25 mouse cellular contexts compared by ENCODE assay signal in genomic region chr1:136699571-136699970, GRCm38 (mm10).
DNase-seq lines count a peak whose midpoint lies in the region; ATAC-seq and TF ChIP-seq lines count a peak whose summit lies in the region.
"Had no signal": no experiment of that assay in that cellular context is flagged by ENCODE, and none has a peak within 500 bp of the region (broad histone marks: within the 10 kb centered on the region; RNA-seq: fewer than 3 reads in every experiment).

No protein-coding gene starts in this region.

- 64% methylated on average over 8 of the region's 8 CpGs for WGBS in thymus, adult 2 months
- WGBS in neural tube, embryonic 15.5 days, result 88% methylated on average over 8 of the region's 8 CpGs

- TF ChIP-seq RAD21 in MEL (IDR thresholded peaks at IDR 0.05; ENCODE audit: low read depth, low read length), result no peak

- no peaks in the 10 kb centered on the region for H3K79me2 ChIP-seq in MEL (ENCODE audit: control insufficient read depth, insufficient read depth, low read length, poor library complexity)

- H3K4me3 ChIP-seq in thymus, adult 2 months (ENCODE audit: control insufficient read depth, insufficient read depth, low read length), result no peak overlapping the region
- H3K4me3 ChIP-seq in ES-Bruce4 (ENCODE audit: low read depth, low read length) (peak overlapping the region; percentile 18; the same call in 1 of the 2 replicates), MEL (ENCODE audit: control insufficient read depth in 1 of 2, insufficient read depth in 1 of 2, low read depth in 2 of 2, low read length in 2 of 2) (no peak overlapping the region)
- H3K4me3 ChIP-seq in neural tube, embryonic 15.5 days (replicated peaks), result no peak overlapping the region
- H3K4me3 ChIP-seq: embryonic facial prominence, embryonic 12.5 days; embryonic facial prominence, embryonic 15.5 days; forebrain, embryonic 12.5 days; forebrain, embryonic 15.5 days; heart, embryonic 13.5 days; hindbrain, embryonic 12.5 days; hindbrain, embryonic 15.5 days; intestine, embryonic 15.5 days had no signal

- TF ChIP-seq EP300 in ES-Bruce4 (IDR thresholded peaks at IDR 0.05; ENCODE audit: insufficient read depth, low read depth, low read length) (no peak), MEL (IDR thresholded peaks at IDR 0.05; ENCODE audit: low read depth in 1 of 2, low read length in 2 of 2) (no peak)

- H3K9me3 ChIP-seq in ES-Bruce4 (replicated peaks; ENCODE audit: control insufficient read depth, insufficient read depth, low read length, poor library complexity, severe bottlenecking) (no peaks in the 10 kb centered on the region), MEL (replicated peaks; ENCODE audit: insufficient read depth, low read length) (no peaks in the 10 kb centered on the region)
- H3K9me3 ChIP-seq in neural tube, embryonic 15.5 days (replicated peaks), result no peaks in the 10 kb centered on the region
- H3K9me3 ChIP-seq: embryonic facial prominence, embryonic 12.5 days; embryonic facial prominence, embryonic 15.5 days; forebrain, embryonic 12.5 days; forebrain, embryonic 15.5 days; heart, embryonic 13.5 days; hindbrain, embryonic 12.5 days; hindbrain, embryonic 15.5 days; intestine, embryonic 15.5 days had no signal

- H3K27me3 ChIP-seq in thymus, adult 2 months (ENCODE audit: control insufficient read depth, insufficient read depth, low read length), result no peaks in the 10 kb centered on the region
- H3K27me3 ChIP-seq in ES-Bruce4 (ENCODE audit: control insufficient read depth, insufficient read depth, low read length, poor library complexity, severe bottlenecking), result no peaks in the 10 kb centered on the region
- H3K27me3 ChIP-seq in MEL (ENCODE audit: control insufficient read depth in 1 of 2, insufficient read depth in 2 of 2, low read length in 2 of 2), result no peaks in the 10 kb centered on the region
- no peaks in the 10 kb centered on the region for H3K27me3 ChIP-seq in neural tube, embryonic 15.5 days (replicated peaks)
- H3K27me3 ChIP-seq: embryonic facial prominence, embryonic 12.5 days; embryonic facial prominence, embryonic 15.5 days; forebrain, embryonic 15.5 days; heart, embryonic 13.5 days; hindbrain, embryonic 12.5 days; hindbrain, embryonic 15.5 days; intestine, embryonic 15.5 days; Patski had no signal

- TF ChIP-seq POLR2A in thymus, adult 2 months (IDR thresholded peaks at IDR 0.05; ENCODE audit: control insufficient read depth, extremely low read depth, insufficient read depth, low read length, poor library complexity), result no peak
- TF ChIP-seq POLR2A in ES-Bruce4 (IDR thresholded peaks at IDR 0.05; ENCODE audit: insufficient read depth, low read length), result no peak
- TF ChIP-seq POLR2A in MEL (IDR thresholded peaks at IDR 0.05; ENCODE audit: control insufficient read depth in 1 of 2, insufficient read depth in 1 of 2, low read depth in 1 of 2, low read length in 2 of 2, poor library complexity in 1 of 2), result no peak

- no peak overlapping the region for H3K4me2 ChIP-seq in neural tube, embryonic 15.5 days
- H3K4me2 ChIP-seq: embryonic facial prominence, embryonic 12.5 days; embryonic facial prominence, embryonic 15.5 days; forebrain, embryonic 12.5 days; forebrain, embryonic 15.5 days; heart, embryonic 13.5 days; hindbrain, embryonic 12.5 days; hindbrain, embryonic 15.5 days; intestine, embryonic 15.5 days had no signal

- peak overlapping the region; percentile 29; the same call in 1 of the 2 replicates for H3K27ac ChIP-seq in thymus, adult 2 months (ENCODE audit: control insufficient read depth, insufficient read depth, low read length)
- H3K27ac ChIP-seq in ES-Bruce4 (ENCODE audit: insufficient read depth, low read length) (peak overlapping the region; percentile 100), MEL (ENCODE audit: control insufficient read depth, low read depth, low read length) (no peak overlapping the region)
- H3K27ac ChIP-seq in neural tube, embryonic 15.5 days (replicated peaks), result no peak overlapping the region
- H3K27ac ChIP-seq: embryonic facial prominence, embryonic 12.5 days; embryonic facial prominence, embryonic 15.5 days; forebrain, embryonic 12.5 days; forebrain, embryonic 15.5 days; hindbrain, embryonic 12.5 days; hindbrain, embryonic 15.5 days; intestine, embryonic 15.5 days had no signal

- no peaks in the 10 kb centered on the region for H3K36me3 ChIP-seq in thymus, adult 2 months (ENCODE audit: control insufficient read depth, insufficient read depth, low read length)
- H3K36me3 ChIP-seq in ES-Bruce4 (ENCODE audit: control insufficient read depth, insufficient read depth, low read length, poor library complexity, severe bottlenecking), result peaks cover 9% of the 10 kb centered on the region
- H3K36me3 ChIP-seq in MEL (ENCODE audit: control insufficient read depth in 1 of 2, insufficient read depth in 2 of 2, low read length in 2 of 2), result no peaks in the 10 kb centered on the region
- no peaks in the 10 kb centered on the region for H3K36me3 ChIP-seq in neural tube, embryonic 15.5 days
- H3K36me3 ChIP-seq: embryonic facial prominence, embryonic 12.5 days; embryonic facial prominence, embryonic 15.5 days; forebrain, embryonic 12.5 days; forebrain, embryonic 15.5 days; heart, embryonic 13.5 days; hindbrain, embryonic 12.5 days; hindbrain, embryonic 15.5 days; intestine, embryonic 15.5 days had no signal

- H3K4me1 ChIP-seq in thymus, adult 2 months (replicated peaks; ENCODE audit: control insufficient read depth, insufficient read depth, low read length), result peaks cover 22% of the 10 kb centered on the region
- H3K4me1 ChIP-seq in ES-Bruce4 (ENCODE audit: control insufficient read depth, insufficient read depth, low read length) (no peaks in the 10 kb centered on the region), MEL (ENCODE audit: control insufficient read depth in 1 of 2, insufficient read depth in 2 of 2, low read length in 2 of 2) (no peaks in the 10 kb centered on the region)
- 0 out of 2 replicates have a peak, but pooled peaks cover 2% of the 10 kb centered on the region for H3K4me1 ChIP-seq in neural tube, embryonic 15.5 days
- H3K4me1 ChIP-seq: forebrain, embryonic 15.5 days; hindbrain, embryonic 12.5 days had no signal

- H3K9ac ChIP-seq in ES-Bruce4 (ENCODE audit: low read depth, poor library complexity, severe bottlenecking), result peak overlapping the region; percentile 92
- no peak overlapping the region for H3K9ac ChIP-seq in MEL (ENCODE audit: control insufficient read depth, low read depth, low read length, poor library complexity, severe bottlenecking)
- no peak overlapping the region for H3K9ac ChIP-seq in neural tube, embryonic 15.5 days (replicated peaks)
- H3K9ac ChIP-seq: embryonic facial prominence, embryonic 12.5 days; embryonic facial prominence, embryonic 15.5 days; forebrain, embryonic 12.5 days; forebrain, embryonic 15.5 days; hindbrain, embryonic 12.5 days; hindbrain, embryonic 15.5 days; intestine, embryonic 15.5 days had no signal

- no peak for TF ChIP-seq CTCF in thymus, adult 2 months (IDR thresholded peaks at IDR 0.05; ENCODE audit: borderline replicate concordance, control insufficient read depth, extremely low read depth, insufficient read depth, low read length, poor library complexity)
- TF ChIP-seq CTCF in ES-Bruce4 (IDR thresholded peaks at IDR 0.05; ENCODE audit: low read depth, low read length) (no peak), MEL (IDR thresholded peaks at IDR 0.05 in 2 of 3, conservative IDR thresholded peaks at IDR 0.05 in 1 of 3; ENCODE audit: control insufficient read depth in 1 of 3, insufficient read depth in 1 of 3, low read depth in 2 of 3, low read length in 3 of 3, poor library complexity in 1 of 3, severe bottlenecking in 1 of 3) (no peak)

- ATAC-seq in neural tube, embryonic 15.5 days (ENCODE audit: low FRiP score), result no peak
- ATAC-seq: forebrain, embryonic 15.5 days; intestine, embryonic 15.5 days; Patski had no signal

- DNase-seq in thymus, adult 2 months, result no peak
- no peak for DNase-seq in thymus, postnatal 4 days
- DNase-seq in MEL (ENCODE audit: low read depth, low spot score), result no peak
- peak; percentile 51 for DNase-seq in naive thymus-derived CD4-positive, alpha-beta T cell, adult 2 months (ENCODE audit: low read depth)
- DNase-seq in spleen, postnatal 10 days (ENCODE audit: low spot score in 2 of 2), result no peak
- no peak for DNase-seq in lung, adult 18-20 months
- DNase-seq: adrenal gland, adult 2 months; adrenal gland, postnatal 14 days; cerebellum, adult 11 months; cerebellum, adult 2 months; cerebellum, adult 9-11 months; cerebellum, postnatal 25 days; gastrocnemius, postnatal 25 days; heart, adult 18-20 months had no signal

TF ChIP-seq in MEL, 35 proteins besides CTCF, POLR2A, EP300 and RAD21:
- TF ChIP-seq MYB (IDR thresholded peaks at IDR 0.05; ENCODE audit: low read depth, low read length) (no peak), GATA1 (IDR thresholded peaks at IDR 0.05; ENCODE audit: low read depth, low read length) (peak; percentile 51; the same call in 1 of the 2 replicates)
TF ChIP-seq in MEL: peak in this region for 1.

Comparison
In these comparisons a context has a peak if more than half of its experiments do, and no peak if none do; other contexts are left out.
1. H3K27ac ChIP-seq: peak in thymus, adult 2 months (single experiment) and ES-Bruce4 (single experiment); none in MEL (single experiment) and neural tube, embryonic 15.5 days (single experiment).